Mouse (Mus musculus): ENCODE measurements at regions not wholly inside any gene's neighbourhood (a gene's known extent, or its start where the extent isn't known, plus 50 kb on each side); places are given as distances from the start of the nearest gene placed in this dataset.

DNA sequence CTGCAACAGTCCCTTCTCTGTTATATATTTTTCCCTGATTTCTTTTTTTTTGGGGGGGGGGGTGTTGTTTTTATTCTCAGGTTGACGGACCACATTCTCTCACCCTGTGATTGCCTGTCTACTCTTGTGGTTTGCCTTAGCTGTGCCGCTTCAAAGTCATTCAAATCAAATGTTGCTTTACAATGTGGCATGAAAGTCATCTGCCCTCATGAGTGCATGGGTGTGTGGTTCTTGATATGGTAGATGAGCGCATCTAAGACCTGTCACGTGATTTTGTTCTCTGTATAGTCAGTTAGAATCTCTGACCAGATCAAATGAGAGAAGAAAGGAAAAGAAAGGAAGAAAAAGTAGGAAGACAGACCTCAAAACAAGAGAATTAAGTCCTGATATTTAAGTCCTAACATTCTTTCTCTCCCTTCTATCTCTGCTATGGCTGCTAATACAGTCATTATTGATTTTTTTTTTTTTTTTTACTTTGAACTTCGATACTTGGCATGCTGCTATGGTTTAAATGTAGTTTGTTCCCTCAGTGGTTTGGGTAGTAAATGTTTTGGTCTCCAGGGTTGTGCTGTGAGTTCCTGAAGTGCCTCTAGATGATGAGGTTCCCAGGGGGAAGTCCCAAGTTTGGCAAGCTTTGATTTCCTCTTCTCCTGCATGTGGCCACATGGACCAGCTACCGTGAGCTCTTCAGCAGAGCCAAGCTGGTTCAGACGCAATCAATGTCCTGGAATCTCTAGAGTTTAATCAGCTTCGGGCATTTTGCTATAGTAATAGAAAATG is 91.2 kb upstream of the Npas2 start:
- no peaks in the 10 kb centered on the region for H3K27me3 ChIP-seq
- WGBS = 83% methylated on average over 8 of the region's 8 CpGs
- no peak overlapping the region for H3K27ac ChIP-seq
- no peak overlapping the region for H3K4me3 ChIP-seq
- H3K4me2 ChIP-seq = no peak overlapping the region
- peaks cover 17% of the 10 kb centered on the region for H3K4me1 ChIP-seq (replicated peaks)
- H3K36me3 ChIP-seq = no peaks in the 10 kb centered on the region
- H3K9ac ChIP-seq = no peak overlapping the region
- no peak for ATAC-seq (replicated peaks; ENCODE audit: insufficient number of reproducible peaks, insufficient read depth, low FRiP score, low read depth)
- no peaks in the 10 kb centered on the region for H3K9me3 ChIP-seq (replicated peaks)

DNA sequence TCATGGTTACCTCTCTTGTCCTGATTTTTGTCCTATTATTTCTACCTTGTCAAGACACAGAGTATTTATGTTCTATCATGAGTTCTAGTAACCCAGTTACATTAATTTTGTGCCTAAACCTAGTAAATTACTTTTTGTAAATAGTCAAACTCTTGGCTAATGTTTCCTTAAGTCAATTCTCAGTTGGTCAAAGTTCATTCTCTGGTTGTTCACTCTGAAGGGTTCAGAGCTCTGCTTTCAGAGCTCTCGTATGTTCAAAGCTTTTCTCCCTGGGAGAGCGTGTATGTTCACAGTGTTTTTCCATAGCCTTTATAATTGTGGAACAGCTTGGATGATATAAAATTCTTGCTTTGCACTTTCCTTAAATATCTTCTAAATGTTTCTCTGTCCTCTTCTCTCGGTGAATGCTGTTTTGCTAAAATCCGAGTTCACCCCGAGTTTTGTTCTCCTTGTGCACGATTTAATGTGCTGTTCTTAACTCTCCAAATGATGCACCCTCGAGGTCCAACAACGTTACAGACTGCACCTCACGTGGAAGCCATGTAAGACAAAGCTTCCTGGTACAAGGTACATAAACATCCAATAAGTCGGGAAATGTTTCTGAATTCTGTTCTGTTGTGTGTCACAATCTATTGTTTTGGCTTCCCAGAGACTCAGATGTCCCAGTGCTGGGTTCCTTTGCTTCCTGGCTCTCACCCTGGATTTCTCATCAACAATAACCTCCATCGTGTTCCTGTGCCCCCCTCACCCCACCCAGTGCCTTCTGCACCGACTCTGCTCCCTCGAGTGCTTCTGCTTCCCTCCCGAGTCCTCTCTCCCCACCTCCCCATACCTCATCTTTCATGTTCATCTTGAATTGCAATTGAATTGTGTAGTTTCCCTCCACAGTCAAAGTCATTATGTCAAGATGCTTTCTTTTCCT is 90.3 kb upstream of the Npas2 start:
- Histone ChIP-seq H3K4me3 (no peak overlapping the region), H3K27me3 (no peaks in the 10 kb centered on the region), H3K4me2 (no peak overlapping the region), H3K4me1 (replicated peaks) (peaks cover 13% of the 10 kb centered on the region), H3K9ac (no peak overlapping the region), H3K27ac (no peak overlapping the region), H3K36me3 (no peaks in the 10 kb centered on the region), H3K9me3 (replicated peaks) (no peaks in the 10 kb centered on the region)
- ATAC-seq (replicated peaks; ENCODE audit: insufficient number of reproducible peaks, insufficient read depth, low FRiP score, low read depth) = no peak
- WGBS = 77% methylated on average over 14 of the region's 14 CpGs

DNA sequence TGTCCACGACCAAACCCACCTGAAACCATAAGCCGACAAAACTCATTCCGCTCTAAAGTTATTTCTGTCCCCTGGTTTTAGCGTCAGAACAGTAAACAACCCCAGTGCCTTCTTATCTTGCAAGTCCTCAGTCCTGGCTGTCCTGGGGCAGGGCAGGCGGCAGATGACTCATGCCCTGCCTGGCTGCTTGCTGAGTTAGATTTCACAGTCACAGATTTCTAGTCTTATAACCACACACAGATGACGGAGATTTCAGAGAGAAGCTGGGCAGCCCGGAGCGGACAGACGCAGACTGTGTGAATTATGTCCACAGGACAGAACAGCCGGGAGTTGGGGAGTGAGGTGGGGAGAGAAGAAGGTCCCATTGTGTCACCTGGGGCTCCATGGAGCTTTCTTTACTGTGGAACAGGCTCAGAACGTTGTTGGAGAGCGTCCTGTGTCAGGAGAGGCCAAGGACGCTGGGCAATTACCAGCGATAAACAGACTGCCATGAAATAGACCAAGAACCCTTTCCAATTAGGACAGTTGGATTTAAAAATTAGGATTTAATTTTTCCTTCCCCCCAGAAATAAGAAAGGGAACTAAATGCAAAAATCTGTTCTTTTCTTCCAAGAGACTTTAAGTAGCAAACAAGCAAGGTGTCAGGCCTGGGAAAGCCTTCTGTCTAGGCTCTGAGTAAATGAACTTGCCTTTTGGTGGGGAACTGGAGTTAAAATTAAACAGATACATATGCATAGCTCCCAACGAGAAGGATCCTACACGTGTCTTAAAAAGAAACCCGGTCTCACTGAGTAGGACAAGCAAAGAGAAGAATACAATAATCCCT is 87.8 kb upstream of the Npas2 start:
- Histone ChIP-seq H3K4me2 (peak overlapping the region; percentile 43), H3K27me3 (no peaks in the 10 kb centered on the region), H3K4me1 (replicated peaks) (peaks cover 13% of the 10 kb centered on the region), H3K27ac (peak overlapping the region; percentile 65), H3K9me3 (replicated peaks) (no peaks in the 10 kb centered on the region), H3K9ac (no peak overlapping the region), H3K4me3 (0 out of 2 replicates have a peak overlapping the region, but pooled peaks have one; percentile 7), H3K36me3 (no peaks in the 10 kb centered on the region)
- WGBS = 28% methylated on average over 17 of the region's 17 CpGs
- peak; percentile 27; the same call in 1 of the 2 replicates for ATAC-seq (replicated peaks; ENCODE audit: insufficient number of reproducible peaks, insufficient read depth, low FRiP score, low read depth)

DNA sequence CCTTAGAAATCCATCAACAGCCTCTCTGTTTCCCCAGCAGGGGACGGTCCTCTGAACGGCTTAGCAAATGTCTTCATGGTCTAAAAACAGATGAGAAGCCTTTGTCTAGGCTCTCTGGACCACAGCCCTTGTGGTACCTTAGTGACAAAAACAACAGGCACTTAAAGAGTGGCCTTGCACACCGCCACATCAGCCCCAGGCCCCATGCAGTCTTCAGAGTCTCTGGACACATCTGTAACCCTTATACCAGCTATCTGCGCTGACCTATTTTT is 87.2 kb upstream of the Npas2 start:
- no peak overlapping the region for H3K27ac ChIP-seq

DNA sequence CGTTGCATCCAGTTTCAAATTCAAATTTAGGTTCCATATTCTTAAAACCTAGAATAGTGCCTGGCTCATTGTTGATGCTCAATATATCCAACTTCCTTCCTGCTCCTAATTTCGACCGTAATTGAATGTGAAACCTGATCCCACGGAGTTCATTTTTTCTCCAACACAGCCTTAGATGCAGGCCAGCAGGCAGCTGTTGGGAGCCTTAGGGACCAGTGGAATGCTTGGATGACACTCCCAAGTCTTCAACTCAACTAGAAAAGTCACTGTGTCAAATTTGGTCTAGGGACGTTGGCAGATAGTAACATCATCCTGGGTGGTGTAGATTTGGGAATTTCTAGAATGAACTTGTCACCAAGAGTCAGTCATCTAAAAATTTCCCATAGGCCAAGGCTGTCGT is 86.9 kb upstream of the Npas2 start:
- ATAC-seq (replicated peaks; ENCODE audit: insufficient number of reproducible peaks, insufficient read depth, low FRiP score, low read depth) = no peak
- 67% methylated on average over 6 of the region's 6 CpGs for WGBS
- no peak overlapping the region for H3K4me2 ChIP-seq
- no peaks in the 10 kb centered on the region for H3K27me3 ChIP-seq
- H3K36me3 ChIP-seq = no peaks in the 10 kb centered on the region
- H3K9me3 ChIP-seq (replicated peaks) = no peaks in the 10 kb centered on the region
- H3K4me3 ChIP-seq = no peak overlapping the region
- H3K4me1 ChIP-seq (replicated peaks) = peaks cover 13% of the 10 kb centered on the region
- no peak overlapping the region for H3K27ac ChIP-seq
- no peak overlapping the region for H3K9ac ChIP-seq

More for the DNA sequence above, 87.2 kb upstream of the Npas2 start:
- WGBS = 62% methylated on average over 4 of the region's 4 CpGs
- no peaks in the 10 kb centered on the region for H3K36me3 ChIP-seq
- H3K4me1 ChIP-seq (replicated peaks) = peaks cover 13% of the 10 kb centered on the region
- no peaks in the 10 kb centered on the region for H3K27me3 ChIP-seq
- no peak overlapping the region for H3K4me2 ChIP-seq
- no peak overlapping the region for H3K9ac ChIP-seq
- H3K9me3 ChIP-seq (replicated peaks) = no peaks in the 10 kb centered on the region
- no peak overlapping the region for H3K4me3 ChIP-seq
- no peak for ATAC-seq (replicated peaks; ENCODE audit: insufficient number of reproducible peaks, insufficient read depth, low FRiP score, low read depth)

DNA sequence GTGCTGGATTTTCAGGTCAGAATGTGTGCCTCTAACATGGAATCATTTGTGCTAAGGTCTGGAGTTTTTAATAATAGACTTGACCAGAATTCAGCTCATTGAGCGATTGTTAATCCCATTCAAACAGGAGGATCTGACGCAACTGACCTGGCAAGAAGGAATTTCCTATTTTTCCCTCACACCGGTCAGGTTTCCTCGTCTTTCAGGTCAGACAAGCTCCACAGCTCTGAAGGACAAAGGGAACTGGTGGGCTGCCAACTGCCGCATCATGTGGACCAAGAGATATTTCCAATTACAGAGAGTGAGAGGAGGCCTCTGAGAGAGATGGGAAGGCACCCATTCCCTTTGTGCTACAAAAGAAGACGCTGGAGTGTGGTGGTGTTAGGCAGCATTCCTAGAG is 77.2 kb upstream of the Npas2 start:
- no peaks in the 10 kb centered on the region for H3K36me3 ChIP-seq
- H3K4me2 ChIP-seq = no peak overlapping the region
- WGBS = 83% methylated on average over 6 of the region's 6 CpGs
- no peaks in the 10 kb centered on the region for H3K9me3 ChIP-seq (replicated peaks)
- no peak for ATAC-seq (replicated peaks; ENCODE audit: insufficient number of reproducible peaks, insufficient read depth, low FRiP score, low read depth)
- H3K27ac ChIP-seq = no peak overlapping the region
- H3K4me3 ChIP-seq = no peak overlapping the region
- H3K27me3 ChIP-seq = 0 out of 2 replicates have a peak, but pooled peaks cover 4% of the 10 kb centered on the region
- no peak overlapping the region for H3K9ac ChIP-seq
- H3K4me1 ChIP-seq (replicated peaks) = no peaks in the 10 kb centered on the region

DNA sequence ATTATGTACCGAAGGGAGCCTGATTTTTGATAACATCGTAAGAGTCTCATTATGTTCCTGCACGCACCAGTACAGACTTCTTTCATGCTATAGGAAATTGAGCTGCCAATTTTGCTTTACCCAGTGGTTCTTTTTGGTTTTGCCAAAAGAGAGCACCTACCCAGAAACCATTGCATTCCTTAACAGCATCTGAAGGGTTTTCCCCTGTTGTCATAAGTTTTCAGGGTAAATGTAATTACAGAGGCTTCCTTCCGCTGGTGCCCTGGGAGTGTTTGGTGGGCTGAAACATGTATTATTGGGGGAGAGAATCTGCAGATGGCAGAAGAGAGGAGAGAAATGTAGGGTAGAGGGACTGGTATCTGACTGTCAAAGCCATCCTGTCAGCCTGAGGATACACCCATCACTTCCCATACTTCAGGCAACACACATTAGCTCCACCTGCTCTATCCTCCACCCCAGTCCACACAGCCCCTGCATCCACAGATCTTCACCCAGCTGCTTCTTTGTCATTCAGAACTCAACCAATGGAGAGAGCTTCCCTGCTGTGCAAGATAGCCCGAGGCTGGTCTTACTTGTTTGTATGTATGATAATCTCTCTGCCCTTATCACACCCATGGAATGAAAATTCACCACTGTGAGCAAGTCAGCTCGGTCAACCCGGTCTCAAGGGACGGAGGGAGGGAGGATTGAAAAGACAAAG is 71.1 kb upstream of the Npas2 start:
- Histone ChIP-seq H3K9me3 (replicated peaks) (no peaks in the 10 kb centered on the region), H3K4me1 (replicated peaks) (peaks cover 3% of the 10 kb centered on the region; the same call in 1 of the 2 replicates), H3K9ac (no peak overlapping the region), H3K4me2 (no peak overlapping the region), H3K4me3 (no peak overlapping the region), H3K36me3 (no peaks in the 10 kb centered on the region), H3K27me3 (0 out of 2 replicates have a peak, but pooled peaks cover 4% of the 10 kb centered on the region), H3K27ac (no peak overlapping the region)
- no peak for ATAC-seq (replicated peaks; ENCODE audit: insufficient number of reproducible peaks, insufficient read depth, low FRiP score, low read depth)
- WGBS = 46% methylated on average over 8 of the region's 8 CpGs

DNA sequence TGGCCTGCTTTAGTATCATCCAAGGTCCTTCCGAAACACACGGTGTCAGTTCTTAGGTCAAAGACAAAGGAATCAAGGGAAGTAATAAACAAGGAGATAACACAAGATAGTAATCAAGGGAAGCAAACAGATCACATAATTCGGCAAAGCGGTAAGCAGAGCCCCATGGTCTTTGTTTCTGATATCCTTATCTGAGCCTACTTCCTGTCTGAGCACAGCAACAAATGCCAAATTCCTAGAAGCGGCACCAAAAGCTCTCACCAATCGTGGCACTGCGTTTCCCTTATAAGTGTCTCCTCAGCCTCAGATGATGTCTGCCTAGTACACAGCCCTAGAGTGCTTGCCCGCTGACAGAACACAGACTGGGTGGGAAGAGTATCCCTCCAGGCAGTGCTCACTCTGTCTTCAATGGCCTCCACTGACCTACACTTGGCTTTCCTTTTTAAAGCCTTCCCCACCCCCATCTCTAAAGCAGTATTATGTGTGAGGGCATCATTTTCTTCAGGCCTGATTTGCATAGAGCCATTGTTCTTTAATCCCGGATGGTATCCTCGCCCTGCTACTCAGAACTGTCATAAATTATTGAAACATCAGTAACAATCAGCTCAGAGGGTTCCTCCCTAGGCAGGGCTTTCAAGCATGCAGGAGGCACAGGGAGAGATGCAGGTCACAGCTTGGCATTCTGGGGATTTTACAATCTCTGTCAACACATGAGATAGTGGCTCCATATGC is 70.3 kb upstream of the Npas2 start:
- Histone ChIP-seq H3K9me3 (replicated peaks) (no peaks in the 10 kb centered on the region), H3K4me2 (no peak overlapping the region), H3K4me1 (replicated peaks) (peaks cover 3% of the 10 kb centered on the region; the same call in 1 of the 2 replicates), H3K27me3 (0 out of 2 replicates have a peak, but pooled peaks cover 4% of the 10 kb centered on the region), H3K36me3 (no peaks in the 10 kb centered on the region), H3K27ac (no peak overlapping the region), H3K4me3 (no peak overlapping the region), H3K9ac (no peak overlapping the region)
- 29% methylated on average over 10 of the region's 10 CpGs for WGBS
- ATAC-seq (replicated peaks; ENCODE audit: insufficient number of reproducible peaks, insufficient read depth, low FRiP score, low read depth) = no peak

DNA sequence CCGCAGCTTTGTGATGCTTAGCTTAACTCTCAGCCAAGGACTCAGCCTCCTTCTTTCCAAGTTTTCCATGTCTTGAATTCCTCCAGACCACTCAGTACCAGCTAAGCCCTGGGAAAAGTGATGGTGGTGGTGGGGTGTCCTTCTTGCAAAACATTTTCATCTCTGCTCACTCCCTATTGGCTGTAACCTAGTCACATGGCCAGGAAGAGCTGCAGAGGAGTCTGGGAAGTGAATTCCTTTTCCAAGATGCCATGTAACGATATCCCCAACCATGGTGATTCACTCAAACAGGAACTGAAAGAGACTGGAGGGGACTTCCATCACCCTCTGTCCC is 69.8 kb upstream of the Npas2 start:
- no peak overlapping the region for H3K9ac ChIP-seq
- no peak for ATAC-seq (replicated peaks; ENCODE audit: insufficient number of reproducible peaks, insufficient read depth, low FRiP score, low read depth)
- no peaks in the 10 kb centered on the region for H3K9me3 ChIP-seq (replicated peaks)
- no peak overlapping the region for H3K4me3 ChIP-seq
- H3K4me1 ChIP-seq (replicated peaks) = peaks cover 3% of the 10 kb centered on the region; the same call in 1 of the 2 replicates
- WGBS = 58% methylated on average over 2 of the region's 2 CpGs
- H3K27me3 ChIP-seq = 0 out of 2 replicates have a peak, but pooled peaks cover 4% of the 10 kb centered on the region
- H3K36me3 ChIP-seq = no peaks in the 10 kb centered on the region
- no peak overlapping the region for H3K27ac ChIP-seq
- no peak overlapping the region for H3K4me2 ChIP-seq

DNA sequence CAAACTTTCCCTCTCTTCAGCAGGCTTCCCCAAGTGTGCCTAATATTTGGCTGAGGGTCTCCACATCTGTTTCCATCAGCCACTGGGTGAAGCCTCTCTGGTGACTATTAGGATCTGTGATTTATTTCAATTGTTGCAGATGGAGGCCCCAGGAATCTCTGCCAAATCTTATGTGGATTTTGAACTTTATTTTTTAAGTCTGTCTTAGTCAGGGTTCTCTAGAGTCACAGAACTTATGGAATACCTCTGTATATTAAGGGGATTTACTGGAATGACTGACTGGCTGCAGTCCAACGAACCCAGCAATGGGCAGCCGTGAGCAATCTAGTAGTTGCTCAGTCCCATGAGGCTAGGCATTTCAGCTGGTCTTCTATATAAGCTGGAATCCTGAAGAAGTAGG is 59.0 kb upstream of the Npas2 start:
- no peak for ATAC-seq (replicated peaks; ENCODE audit: insufficient number of reproducible peaks, insufficient read depth, low FRiP score, low read depth)
- 69% methylated on average over 2 of the region's 2 CpGs for WGBS

More for the DNA sequence above, 59.0 kb upstream of the Npas2 start:
- Histone ChIP-seq H3K4me2 (no peak overlapping the region), H3K4me1 (replicated peaks) (no peaks in the 10 kb centered on the region), H3K9ac (no peak overlapping the region), H3K27ac (no peak overlapping the region), H3K9me3 (replicated peaks) (no peaks in the 10 kb centered on the region), H3K36me3 (no peaks in the 10 kb centered on the region), H3K27me3 (no peaks in the 10 kb centered on the region), H3K4me3 (no peak overlapping the region)

All from heart, embryonic 15.5 days (tissue).